Mouse (Mus musculus): ENCODE results near the gene Nudt22. TPM values are rescaled to one million over a fixed set of nuclear protein-coding genes. Genes with fewer than 3 reads are reported as not detected.

Nudt22 gene
- polyA plus RNA-seq, 1 experiment from 2014 or later, result 20.5 TPM

GRCm38 (mm10) chr19:6973581-6974190, 22.2 kb downstream of the Nudt22 start:
- H3K9ac ChIP-seq, result peak overlapping the region; percentile 84
- peak overlapping the region; percentile 90 for H3K27ac ChIP-seq
- peak overlapping the region; percentile 70 for H3K4me3 ChIP-seq
- H3K27me3 ChIP-seq, result no peaks in the 10 kb centered on the region
- peaks cover 51% of the 10 kb centered on the region for H3K4me1 ChIP-seq
- H3K36me3 ChIP-seq, result peaks cover 20% of the 10 kb centered on the region
- 39% methylated on average over 12 of the region's 12 CpGs for WGBS
- no peaks in the 10 kb centered on the region for H3K9me3 ChIP-seq
- ATAC-seq (ENCODE audit: insufficient number of reproducible peaks, insufficient read depth, low FRiP score, low TSS enrichment), result no peak
- H3K4me2 ChIP-seq (replicated peaks), result peak overlapping the region; percentile 94

- no peak overlapping the region for H3K27ac ChIP-seq
Observed at GRCm38 (mm10) chr19:6972247-6972917, 23.5 kb downstream of the Nudt22 start.

GRCm38 (mm10) chr19:6971644-6972043, 24.3 kb downstream of the Nudt22 start:
- H3K4me3 ChIP-seq, result no peak overlapping the region
- peaks cover 3% of the 10 kb centered on the region for H3K36me3 ChIP-seq
- no peaks in the 10 kb centered on the region for H3K27me3 ChIP-seq
- H3K27ac ChIP-seq, result 0 out of 2 replicates have a peak overlapping the region, but pooled peaks have one; percentile 30
- H3K9me3 ChIP-seq, result no peaks in the 10 kb centered on the region
- H3K9ac ChIP-seq, result no peak overlapping the region
- H3K4me2 ChIP-seq (replicated peaks), result no peak overlapping the region
- H3K4me1 ChIP-seq, result peaks cover 43% of the 10 kb centered on the region
- 17% methylated on average over 6 of the region's 6 CpGs for WGBS
- no peak for ATAC-seq (ENCODE audit: insufficient number of reproducible peaks, insufficient read depth, low FRiP score, low TSS enrichment)

More at GRCm38 (mm10) chr19:6972247-6972917, 23.5 kb downstream of the Nudt22 start:
- Histone ChIP-seq H3K27me3 (no peaks in the 10 kb centered on the region), H3K4me1 (peaks cover 48% of the 10 kb centered on the region), H3K4me2 (replicated peaks) (no peak overlapping the region), H3K9me3 (no peaks in the 10 kb centered on the region), H3K4me3 (no peak overlapping the region), H3K9ac (no peak overlapping the region), H3K36me3 (peaks cover 7% of the 10 kb centered on the region)
- 75% methylated on average over 13 of the region's 13 CpGs for WGBS
- no peak for ATAC-seq (ENCODE audit: insufficient number of reproducible peaks, insufficient read depth, low FRiP score, low TSS enrichment)

GRCm38 (mm10) chr19:6970460-6971085, 25.3 kb downstream of the Nudt22 start:
- Histone ChIP-seq H3K9me3 (no peaks in the 10 kb centered on the region), H3K4me3 (peak overlapping the region; percentile 58), H3K9ac (peak overlapping the region; percentile 15; the same call in 1 of the 2 replicates), H3K27me3 (no peaks in the 10 kb centered on the region), H3K4me1 (peaks cover 34% of the 10 kb centered on the region), H3K27ac (peak overlapping the region; percentile 58; the same call in 1 of the 2 replicates), H3K36me3 (peaks cover 11% of the 10 kb centered on the region; the same call in 1 of the 2 replicates), H3K4me2 (replicated peaks) (peak overlapping the region; percentile 54)
- 23% methylated on average over 11 of the region's 11 CpGs for WGBS
- no peak for ATAC-seq (ENCODE audit: insufficient number of reproducible peaks, insufficient read depth, low FRiP score, low TSS enrichment)

DNA sequence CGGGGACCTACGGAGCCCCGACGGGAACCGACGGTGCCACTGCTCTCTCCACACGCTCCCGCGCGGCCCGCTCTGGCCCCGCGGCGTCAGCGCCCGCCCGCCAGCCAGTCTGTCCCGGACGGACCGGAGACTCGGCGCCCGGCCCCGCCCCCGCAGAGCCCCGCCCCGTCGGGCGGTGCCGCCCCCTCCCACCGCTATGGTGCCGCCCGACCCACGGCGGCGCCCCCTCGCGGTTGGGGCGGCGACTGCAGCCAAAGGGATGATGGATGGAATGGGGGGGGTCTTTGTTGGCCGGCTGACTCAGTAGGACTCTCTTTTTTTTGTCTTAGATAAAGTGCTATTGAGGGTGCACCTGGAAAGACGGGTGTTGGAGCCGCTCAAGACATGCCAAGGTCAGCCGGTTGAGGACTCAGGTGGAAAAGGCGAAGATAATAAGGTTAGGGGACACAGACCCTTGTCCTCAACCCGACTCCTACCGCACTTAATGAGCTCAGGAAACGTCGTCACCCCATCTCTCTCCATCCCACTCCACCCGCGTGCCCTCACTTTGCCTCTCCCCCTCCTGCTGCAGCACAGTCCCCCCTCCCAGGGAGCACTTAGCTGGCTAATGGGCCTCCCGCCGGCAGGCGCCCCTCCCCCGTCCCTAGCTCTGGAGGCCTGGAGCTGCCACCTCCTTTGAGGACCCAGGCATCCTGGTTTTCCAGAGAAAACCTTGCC, 26.1 kb downstream of the Nudt22 start:
- Histone ChIP-seq H3K27ac (peak overlapping the region; percentile 58; the same call in 1 of the 2 replicates), H3K27me3 (no peaks in the 10 kb centered on the region), H3K9me3 (no peaks in the 10 kb centered on the region), H3K4me2 (replicated peaks) (peak overlapping the region; percentile 54), H3K36me3 (peaks cover 18% of the 10 kb centered on the region), H3K9ac (peak overlapping the region; percentile 66), H3K4me1 (peaks cover 34% of the 10 kb centered on the region), H3K4me3 (peak overlapping the region; percentile 58)
- WGBS, result 1% methylated on average over 55 of the region's 55 CpGs
- ATAC-seq (ENCODE audit: insufficient number of reproducible peaks, insufficient read depth, low FRiP score, low TSS enrichment), result peak; percentile 11; the same call in 1 of the 2 replicates

DNA sequence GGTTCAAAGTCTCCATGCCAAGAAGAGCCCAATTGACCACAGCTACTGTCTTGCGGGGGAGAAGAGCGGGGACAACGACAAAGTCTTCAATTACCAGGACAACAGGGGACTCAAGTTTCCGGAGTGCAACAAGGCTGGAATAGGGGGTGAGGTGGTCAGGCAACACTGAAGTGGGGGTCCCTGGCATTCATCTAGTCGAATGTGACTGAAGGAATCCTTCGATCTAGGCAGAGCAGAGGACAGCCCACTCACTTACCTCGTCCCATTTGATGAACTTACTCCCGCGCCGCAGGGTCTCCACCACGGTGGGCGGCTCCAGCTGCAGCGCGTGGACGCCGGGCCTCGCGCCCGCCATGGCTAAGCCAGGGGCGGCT, 26.6 kb downstream of the Nudt22 start:
- WGBS, result under 1% methylated on average over 20 of the region's 20 CpGs
- Histone ChIP-seq H3K36me3 (peaks cover 24% of the 10 kb centered on the region), H3K4me3 (peak overlapping the region; percentile 58), H3K27ac (0 out of 2 replicates have a peak overlapping the region, but pooled peaks have one; percentile 24), H3K4me2 (replicated peaks) (peak overlapping the region; percentile 54), H3K4me1 (peaks cover 34% of the 10 kb centered on the region), H3K9me3 (no peaks in the 10 kb centered on the region), H3K27me3 (no peaks in the 10 kb centered on the region), H3K9ac (peak overlapping the region; percentile 66)
- ATAC-seq (ENCODE audit: insufficient number of reproducible peaks, insufficient read depth, low FRiP score, low TSS enrichment), result no peak

DNA sequence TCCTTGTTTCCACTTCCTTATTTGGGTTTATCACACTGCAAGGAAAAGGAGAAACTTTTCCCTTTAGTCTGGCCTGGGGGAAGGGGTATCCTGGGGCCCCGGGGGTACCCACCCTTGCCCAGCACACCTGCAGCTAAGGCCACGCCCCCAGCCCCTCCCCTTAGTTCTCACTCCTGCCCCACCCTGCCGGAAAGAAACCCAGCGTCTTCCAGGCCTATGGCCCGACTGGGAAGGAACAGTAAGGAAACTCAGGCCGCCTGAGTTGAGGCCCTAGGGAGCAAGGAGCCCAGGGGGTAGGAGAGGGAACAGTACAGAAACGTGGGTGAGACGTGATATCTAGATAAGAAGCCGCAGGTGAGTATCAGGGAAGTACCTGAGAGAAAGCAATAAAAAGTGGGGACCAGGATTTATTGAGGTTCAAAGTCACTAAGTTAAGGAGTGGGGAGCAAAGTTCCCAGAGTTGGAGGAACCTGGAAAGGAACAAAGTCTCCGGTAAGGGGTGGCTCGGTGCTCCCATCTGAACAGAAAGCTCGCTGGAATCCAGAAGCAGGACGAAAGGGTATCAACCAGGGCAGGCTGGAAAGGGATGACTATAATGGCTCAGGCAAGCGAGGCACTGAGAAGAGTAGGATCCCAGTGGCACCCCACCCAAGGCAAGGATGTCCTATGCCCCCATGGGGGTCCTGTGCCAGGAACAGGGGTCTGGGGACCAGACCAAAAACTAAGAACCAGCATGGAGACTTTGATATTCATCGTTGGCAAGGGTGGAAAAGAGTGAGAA, 27.2 kb downstream of the Nudt22 start:
- peak overlapping the region; percentile 58 for H3K4me3 ChIP-seq
- H3K9me3 ChIP-seq, result no peaks in the 10 kb centered on the region
- no peak overlapping the region for H3K27ac ChIP-seq
- H3K36me3 ChIP-seq, result peaks cover 29% of the 10 kb centered on the region
- H3K4me1 ChIP-seq, result peaks cover 34% of the 10 kb centered on the region
- no peak for ATAC-seq (ENCODE audit: insufficient number of reproducible peaks, insufficient read depth, low FRiP score, low TSS enrichment)
- peak overlapping the region; percentile 54 for H3K4me2 ChIP-seq (replicated peaks)
- H3K27me3 ChIP-seq, result no peaks in the 10 kb centered on the region
- peak overlapping the region; percentile 66 for H3K9ac ChIP-seq
- 11% methylated on average over 15 of the region's 15 CpGs for WGBS

DNA sequence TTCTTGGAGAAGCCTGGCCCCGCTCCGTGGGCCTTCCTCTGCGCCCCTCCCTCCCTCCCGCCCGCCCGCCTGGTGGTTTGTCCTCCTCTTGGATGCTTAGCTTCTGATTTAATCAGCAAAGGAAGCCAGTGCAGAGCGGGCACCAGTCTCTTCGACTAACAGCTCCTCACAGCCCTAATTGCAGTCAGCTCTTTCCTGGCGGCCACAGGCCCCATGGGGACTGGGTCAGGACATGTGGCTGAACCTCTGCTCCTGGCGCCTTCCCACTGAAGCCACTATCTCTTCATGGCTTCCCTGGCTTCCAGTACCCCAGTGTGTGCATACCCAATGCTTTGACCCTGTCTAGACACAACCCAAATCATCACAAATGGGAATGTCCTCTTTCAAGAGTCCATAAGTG, 39.5 kb downstream of the Nudt22 start:
- H3K9me3 ChIP-seq, result no peaks in the 10 kb centered on the region
- ATAC-seq (ENCODE audit: insufficient number of reproducible peaks, insufficient read depth, low FRiP score, low TSS enrichment), result no peak
- H3K4me3 ChIP-seq, result no peak overlapping the region
- H3K9ac ChIP-seq, result no peak overlapping the region
- peaks cover 10% of the 10 kb centered on the region for H3K4me1 ChIP-seq
- no peaks in the 10 kb centered on the region for H3K27me3 ChIP-seq
- H3K36me3 ChIP-seq, result peaks cover 67% of the 10 kb centered on the region
- 82% methylated on average over 10 of the region's 10 CpGs for WGBS
- H3K27ac ChIP-seq, result no peak overlapping the region
- no peak overlapping the region for H3K4me2 ChIP-seq (replicated peaks)

GRCm38 (mm10) chr19:6955424-6955823, 40.5 kb downstream of the Nudt22 start:
- ATAC-seq (ENCODE audit: insufficient number of reproducible peaks, insufficient read depth, low FRiP score, low TSS enrichment), result no peak
- H3K9me3 ChIP-seq, result no peaks in the 10 kb centered on the region
- no peak overlapping the region for H3K4me2 ChIP-seq (replicated peaks)
- H3K4me3 ChIP-seq, result no peak overlapping the region
- WGBS, result 85% methylated on average over 7 of the region's 7 CpGs
- no peak overlapping the region; the same call in 1 of the 2 replicates for H3K9ac ChIP-seq
- no peaks in the 10 kb centered on the region for H3K27me3 ChIP-seq
- peaks cover 10% of the 10 kb centered on the region for H3K4me1 ChIP-seq
- H3K27ac ChIP-seq, result no peak overlapping the region
- peaks cover 64% of the 10 kb centered on the region for H3K36me3 ChIP-seq

- no peaks in the 10 kb centered on the region for H3K27me3 ChIP-seq
- H3K9ac ChIP-seq, result no peak overlapping the region
- WGBS, result 67% methylated on average over 9 of the region's 9 CpGs
- H3K4me1 ChIP-seq, result peaks cover 16% of the 10 kb centered on the region
- no peak overlapping the region for H3K4me2 ChIP-seq (replicated peaks)
- H3K9me3 ChIP-seq, result no peaks in the 10 kb centered on the region
- H3K36me3 ChIP-seq, result peaks cover 50% of the 10 kb centered on the region
- H3K4me3 ChIP-seq, result no peak overlapping the region
- H3K27ac ChIP-seq, result no peak overlapping the region
- no peak for ATAC-seq (ENCODE audit: insufficient number of reproducible peaks, insufficient read depth, low FRiP score, low TSS enrichment)
Observed at GRCm38 (mm10) chr19:6954046-6954445, 41.9 kb downstream of the Nudt22 start.

GRCm38 (mm10) chr19:6952712-6953037, 43.2 kb downstream of the Nudt22 start:
- ATAC-seq (ENCODE audit: insufficient number of reproducible peaks, insufficient read depth, low FRiP score, low TSS enrichment), result no peak
- H3K27me3 ChIP-seq, result no peaks in the 10 kb centered on the region
- 10% methylated on average over 3 of the region's 3 CpGs for WGBS
- peak overlapping the region; percentile 61 for H3K4me3 ChIP-seq
- peak overlapping the region; percentile 77; the same call in 1 of the 2 replicates for H3K9ac ChIP-seq
- peaks cover 41% of the 10 kb centered on the region for H3K36me3 ChIP-seq
- H3K9me3 ChIP-seq, result no peaks in the 10 kb centered on the region
- H3K4me1 ChIP-seq, result peaks cover 16% of the 10 kb centered on the region
- peak overlapping the region; percentile 98; the same call in 1 of the 2 replicates for H3K27ac ChIP-seq
- peak overlapping the region; percentile 93 for H3K4me2 ChIP-seq (replicated peaks)

Measured in embryonic facial prominence, embryonic 12.5 days (tissue).